Mouse (Mus musculus): ENCODE measurements around the gene Ssxb9. TPM values are rescaled to one million over a fixed set of nuclear protein-coding genes. Genes with fewer than 3 reads are reported as not detected.
"Not testable (repeated sequence)": the region's sequence is repeated elsewhere in the genome, so short reads cannot be mapped to it uniquely, and the experiment has no call there.

Gene Ssxb9
- not detected in 2 replicates for polyA plus RNA-seq (2015; fragmentation: Nextera tagmentation; extraction: Ambion mirVana)

DNA sequence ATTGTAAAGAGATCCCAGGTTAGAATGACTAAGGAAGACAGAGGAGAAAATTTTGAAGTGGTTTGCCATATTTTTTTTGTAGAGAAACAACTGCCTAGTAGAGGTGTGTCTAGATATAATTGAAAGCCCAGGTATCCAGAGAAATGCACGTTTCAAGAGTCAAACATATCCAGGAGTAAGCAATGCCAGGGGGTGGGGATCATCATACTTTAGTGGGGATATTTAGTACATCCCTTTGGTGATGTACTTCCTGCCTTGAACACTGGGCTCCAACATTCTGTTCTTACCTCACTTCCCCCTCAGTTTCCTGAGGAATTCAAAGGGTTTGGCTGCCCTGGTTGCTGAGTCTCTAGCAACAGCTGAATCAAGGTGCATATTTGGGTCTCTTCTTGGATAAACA, at the start of gene Ssxb9:
Gene Ssxb9 (plus strand): TSS at position 301 of the 400 bp plus-strand sequence.
- not testable (repeated sequence) for H3K4me2 ChIP-seq; H3K4me1 ChIP-seq; H3K9ac ChIP-seq; H3K27ac ChIP-seq; H3K4me3 ChIP-seq (replicated peaks); H3K9me3 ChIP-seq (replicated peaks); H3K36me3 ChIP-seq; ATAC-seq (replicated peaks; ENCODE audit: low FRiP score); H3K27me3 ChIP-seq
- WGBS = 30% methylated on average over 1 of the region's 1 CpGs

DNA sequence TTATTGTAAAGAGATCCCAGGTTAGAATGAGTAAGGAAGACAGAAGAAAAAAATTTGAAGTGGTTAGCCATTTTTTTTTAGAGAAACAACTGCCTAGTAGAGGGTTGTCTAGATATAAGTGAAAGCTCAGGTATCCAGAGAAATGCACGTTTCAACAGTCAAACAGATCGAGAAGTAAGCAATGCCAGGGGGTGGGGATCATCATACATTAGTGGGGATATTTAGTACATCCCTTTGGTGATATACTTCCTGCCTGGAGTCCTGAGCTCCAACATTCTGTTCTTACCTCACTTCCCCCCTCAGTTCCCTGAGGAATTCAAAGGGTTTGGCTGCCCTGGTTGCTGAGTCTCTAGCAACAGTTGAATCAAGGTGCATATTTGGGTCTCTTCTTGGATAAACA, 39.7 kb upstream of the Ssxb9 start, which contains the start of gene Ssxb10:
Gene Ssxb10 (plus strand): TSS at position 301 of the 400 bp plus-strand sequence.
- no peak for ATAC-seq (replicated peaks; ENCODE audit: low FRiP score)
- H3K9me3 ChIP-seq (replicated peaks) = peaks cover 10% of the 10 kb centered on the region
- H3K27me3 ChIP-seq = no peaks in the 10 kb centered on the region
- no peaks in the 10 kb centered on the region for H3K36me3 ChIP-seq
- H3K4me3 ChIP-seq (replicated peaks) = no peak within 1 kb of the TSS
- H3K27ac ChIP-seq = no peak within 1 kb of the TSS
- WGBS = 66% methylated on average over 2 of the region's 2 CpGs
- H3K4me2 ChIP-seq = no peak within 1 kb of the TSS
- H3K4me1 ChIP-seq = no peaks in the 10 kb centered on the region
- H3K9ac ChIP-seq = no peak within 1 kb of the TSS

DNA sequence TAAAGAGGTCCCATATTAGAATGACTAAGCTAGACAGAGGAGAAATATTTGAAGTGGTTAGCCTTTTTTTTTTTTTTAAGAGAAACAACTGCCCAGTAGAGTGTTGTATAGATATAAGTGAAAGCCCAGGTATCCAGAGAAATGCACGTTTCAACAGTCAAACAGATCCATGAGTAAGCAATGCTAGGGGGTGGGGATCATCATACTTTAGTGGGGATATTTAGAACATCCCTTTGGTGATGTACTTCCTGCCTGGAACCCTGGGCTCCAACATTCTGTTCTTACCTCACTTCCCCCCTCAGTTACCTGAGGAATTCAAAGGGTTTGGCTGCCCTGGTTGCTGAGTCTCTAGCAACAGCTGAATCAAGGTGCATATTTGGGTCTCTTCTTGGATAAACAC, 46.2 kb downstream of the Ssxb9 start, which contains the start of gene Ssxb1:
Gene Ssxb1 (plus strand): TSS at position 301 of the 400 bp plus-strand sequence.
- H3K4me3 ChIP-seq (replicated peaks); ATAC-seq (replicated peaks; ENCODE audit: low FRiP score); H3K4me1 ChIP-seq; H3K27me3 ChIP-seq; H3K27ac ChIP-seq; H3K4me2 ChIP-seq; H3K36me3 ChIP-seq; H3K9me3 ChIP-seq (replicated peaks); H3K9ac ChIP-seq: not testable (repeated sequence)
- 36% methylated on average over 1 of the region's 1 CpGs for WGBS

Other genes starting within 250 kb of the Ssxb9 start
- 22.7 and 29.3 TPM in 2 replicates for gene Wdr13, start 234.1 kb upstream of the Ssxb9 start, polyA plus RNA-seq (2015; fragmentation: Nextera tagmentation; extraction: Ambion mirVana)
- 490 and 492 TPM in 2 replicates for gene Rbm3, start 221.1 kb upstream of the Ssxb9 start, polyA plus RNA-seq (2015; fragmentation: Nextera tagmentation; extraction: Ambion mirVana)
- 12.1 and 12.2 TPM in 2 replicates for gene Tbc1d25, start 190.8 kb upstream of the Ssxb9 start, polyA plus RNA-seq (2015; fragmentation: Nextera tagmentation; extraction: Ambion mirVana)
- gene Ebp, start 173.5 kb upstream of the Ssxb9 start, polyA plus RNA-seq (2015; fragmentation: Nextera tagmentation; extraction: Ambion mirVana) = 34.1 and 36.9 TPM in 2 replicates
- gene Porcn, start 160.5 kb upstream of the Ssxb9 start, polyA plus RNA-seq (2015; fragmentation: Nextera tagmentation; extraction: Ambion mirVana) = 6.8 and 8.1 TPM in 2 replicates
- 39.7 and 40.4 TPM in 2 replicates for gene Ftsj1, start 114.6 kb upstream of the Ssxb9 start, polyA plus RNA-seq (2015; fragmentation: Nextera tagmentation; extraction: Ambion mirVana)
- 1.4 and 3.4 TPM in 2 replicates for gene Slc38a5, start 95.8 kb upstream of the Ssxb9 start, polyA plus RNA-seq (2015; fragmentation: Nextera tagmentation; extraction: Ambion mirVana)
- not detected in 2 replicates for gene Ssxb10, start 39.6 kb upstream of the Ssxb9 start, polyA plus RNA-seq (2015; fragmentation: Nextera tagmentation; extraction: Ambion mirVana)
- gene Ssxb1, start 46.3 kb downstream of the Ssxb9 start, polyA plus RNA-seq (2015; fragmentation: Nextera tagmentation; extraction: Ambion mirVana) = not detected in 2 replicates
- not detected in 2 replicates for gene Ssxb2, start 94.7 kb downstream of the Ssxb9 start, polyA plus RNA-seq (2015; fragmentation: Nextera tagmentation; extraction: Ambion mirVana)
- gene Gm14459, start 158.0 kb downstream of the Ssxb9 start, polyA plus RNA-seq (2015; fragmentation: Nextera tagmentation; extraction: Ambion mirVana) = not detected in 2 replicates
- not detected in 2 replicates for gene Ssxb6, start 181.3 kb downstream of the Ssxb9 start, polyA plus RNA-seq (2015; fragmentation: Nextera tagmentation; extraction: Ambion mirVana)
- not detected in 2 replicates for gene Ssxb3, start 224.8 kb downstream of the Ssxb9 start, polyA plus RNA-seq (2015; fragmentation: Nextera tagmentation; extraction: Ambion mirVana)